Mouse (Mus musculus): ENCODE measurements around the gene Draxin. TPM values are rescaled to one million over a fixed set of nuclear protein-coding genes. Genes with fewer than 3 reads are reported as not detected.
A peak's percentile ranks its signal among the peaks of the same experiment; 100 is the strongest.

Draxin gene
- polyA plus RNA-seq, 1 experiment from 2014 or later, result 12.4 TPM

- 40% methylated on average over 21 of the region's 21 CpGs for WGBS
- Histone ChIP-seq H3K4me3 (peak overlapping the region; percentile 15; the same call in 1 of the 2 replicates), H3K4me2 (replicated peaks) (peak overlapping the region; percentile 53), H3K27me3 (replicated peaks) (no peaks in the 10 kb centered on the region), H3K9ac (no peak overlapping the region), H3K9me3 (no peaks in the 10 kb centered on the region), H3K27ac (no peak overlapping the region), H3K36me3 (no peaks in the 10 kb centered on the region), H3K4me1 (no peaks in the 10 kb centered on the region)
- 0 out of 2 replicates have a peak, but pooled peaks have one; percentile 30 for ATAC-seq (ENCODE audit: low FRiP score, low read depth)
Measured at GRCm38 (mm10) chr4:148075259-148075658, 55.2 kb downstream of the Draxin start.

- Histone ChIP-seq H3K27ac (no peak overlapping the region), H3K36me3 (no peaks in the 10 kb centered on the region), H3K9me3 (no peaks in the 10 kb centered on the region), H3K9ac (no peak overlapping the region), H3K4me1 (no peaks in the 10 kb centered on the region), H3K27me3 (replicated peaks) (no peaks in the 10 kb centered on the region), H3K4me3 (peak overlapping the region; percentile 15; the same call in 1 of the 2 replicates), H3K4me2 (replicated peaks) (peak overlapping the region; percentile 53)
- WGBS, result 53% methylated on average over 17 of the region's 17 CpGs
- ATAC-seq (ENCODE audit: low FRiP score, low read depth), result no peak
Measured at GRCm38 (mm10) chr4:148074521-148075189, 55.8 kb downstream of the Draxin start.

GRCm38 (mm10) chr4:148071508-148071907 lies 59.0 kb downstream of the Draxin start:
- Histone ChIP-seq H3K9ac (no peak overlapping the region), H3K27me3 (replicated peaks) (no peaks in the 10 kb centered on the region), H3K27ac (no peak overlapping the region), H3K4me3 (no peak overlapping the region), H3K4me1 (no peaks in the 10 kb centered on the region), H3K4me2 (replicated peaks) (no peak overlapping the region), H3K36me3 (no peaks in the 10 kb centered on the region), H3K9me3 (no peaks in the 10 kb centered on the region)
- WGBS, result 62% methylated on average over 5 of the region's 5 CpGs
- no peak for ATAC-seq (ENCODE audit: low FRiP score, low read depth)

- no peak for ATAC-seq (ENCODE audit: low FRiP score, low read depth)
- Histone ChIP-seq H3K4me1 (peaks cover 3% of the 10 kb centered on the region; the same call in 1 of the 2 replicates), H3K27ac (no peak overlapping the region), H3K36me3 (no peaks in the 10 kb centered on the region), H3K9ac (no peak overlapping the region), H3K4me2 (replicated peaks) (no peak overlapping the region), H3K9me3 (no peaks in the 10 kb centered on the region), H3K27me3 (replicated peaks) (no peaks in the 10 kb centered on the region), H3K4me3 (no peak overlapping the region)
- 84% methylated on average over 9 of the region's 9 CpGs for WGBS
Measured at GRCm38 (mm10) chr4:148069602-148070218, 60.8 kb downstream of the Draxin start.

GRCm38 (mm10) chr4:148067346-148067745 lies 63.2 kb downstream of the Draxin start:
- Histone ChIP-seq H3K36me3 (no peaks in the 10 kb centered on the region), H3K4me1 (peaks cover 3% of the 10 kb centered on the region; the same call in 1 of the 2 replicates), H3K27me3 (replicated peaks) (no peaks in the 10 kb centered on the region), H3K27ac (no peak overlapping the region), H3K9me3 (no peaks in the 10 kb centered on the region), H3K4me2 (replicated peaks) (no peak overlapping the region), H3K4me3 (no peak overlapping the region), H3K9ac (no peak overlapping the region)
- no peak for ATAC-seq (ENCODE audit: low FRiP score, low read depth)
- 92% methylated on average over 8 of the region's 8 CpGs for WGBS

- Histone ChIP-seq H3K4me1 (peaks cover 3% of the 10 kb centered on the region; the same call in 1 of the 2 replicates), H3K4me3 (no peak overlapping the region), H3K27ac (no peak overlapping the region), H3K4me2 (replicated peaks) (no peak overlapping the region), H3K9ac (no peak overlapping the region), H3K36me3 (no peaks in the 10 kb centered on the region), H3K27me3 (replicated peaks) (no peaks in the 10 kb centered on the region), H3K9me3 (no peaks in the 10 kb centered on the region)
- 61% methylated on average over 9 of the region's 9 CpGs for WGBS
- ATAC-seq (ENCODE audit: low FRiP score, low read depth), result no peak
Measured at GRCm38 (mm10) chr4:148066401-148066744, 64.1 kb downstream of the Draxin start.

- no peak overlapping the region for H3K9ac ChIP-seq
- H3K27ac ChIP-seq, result no peak overlapping the region
- H3K4me2 ChIP-seq (replicated peaks), result no peak overlapping the region
- H3K9me3 ChIP-seq, result no peaks in the 10 kb centered on the region
- H3K36me3 ChIP-seq, result no peaks in the 10 kb centered on the region
- no peaks in the 10 kb centered on the region for H3K27me3 ChIP-seq (replicated peaks)
- H3K4me3 ChIP-seq, result no peak overlapping the region
- 0 out of 2 replicates have a peak, but pooled peaks have one; percentile 26 for ATAC-seq (ENCODE audit: low FRiP score, low read depth)
- peaks cover 3% of the 10 kb centered on the region; the same call in 1 of the 2 replicates for H3K4me1 ChIP-seq
- WGBS, result 41% methylated on average over 6 of the region's 6 CpGs
Measured at GRCm38 (mm10) chr4:148065702-148066400, 64.6 kb downstream of the Draxin start.

GRCm38 (mm10) chr4:148061086-148061480 lies 69.4 kb downstream of the Draxin start:
- WGBS, result 90% methylated on average over 9 of the region's 9 CpGs
- no peaks in the 10 kb centered on the region for H3K27me3 ChIP-seq (replicated peaks)
- H3K4me2 ChIP-seq (replicated peaks), result no peak overlapping the region
- H3K36me3 ChIP-seq, result peaks cover 32% of the 10 kb centered on the region
- peaks cover 2% of the 10 kb centered on the region; the same call in 1 of the 2 replicates for H3K4me1 ChIP-seq
- no peak overlapping the region for H3K4me3 ChIP-seq
- no peak for ATAC-seq (ENCODE audit: low FRiP score, low read depth)
- H3K27ac ChIP-seq, result no peak overlapping the region
- H3K9ac ChIP-seq, result no peak overlapping the region
- H3K9me3 ChIP-seq, result no peaks in the 10 kb centered on the region

- H3K4me3 ChIP-seq, result no peak overlapping the region
- peak; percentile 53; the same call in 1 of the 2 replicates for ATAC-seq (ENCODE audit: low FRiP score, low read depth)
- H3K4me2 ChIP-seq (replicated peaks), result no peak overlapping the region
- no peaks in the 10 kb centered on the region for H3K27me3 ChIP-seq (replicated peaks)
- H3K9ac ChIP-seq, result no peak overlapping the region
- 56% methylated on average over 13 of the region's 13 CpGs for WGBS
- H3K27ac ChIP-seq, result no peak overlapping the region
- peaks cover 39% of the 10 kb centered on the region for H3K36me3 ChIP-seq
- no peaks in the 10 kb centered on the region for H3K4me1 ChIP-seq
- H3K9me3 ChIP-seq, result no peaks in the 10 kb centered on the region
Measured at GRCm38 (mm10) chr4:148060120-148061085, 70.1 kb downstream of the Draxin start.

- H3K27ac ChIP-seq, result no peak overlapping the region
- peaks cover 51% of the 10 kb centered on the region for H3K36me3 ChIP-seq
- H3K4me1 ChIP-seq, result no peaks in the 10 kb centered on the region
- no peak overlapping the region for H3K4me2 ChIP-seq (replicated peaks)
- ATAC-seq (ENCODE audit: low FRiP score, low read depth), result no peak
- WGBS, result 95% methylated on average over 6 of the region's 6 CpGs
- no peaks in the 10 kb centered on the region for H3K9me3 ChIP-seq
- no peak overlapping the region for H3K9ac ChIP-seq
- no peak overlapping the region for H3K4me3 ChIP-seq
- no peaks in the 10 kb centered on the region for H3K27me3 ChIP-seq (replicated peaks)
Measured at GRCm38 (mm10) chr4:148058993-148059392, 71.5 kb downstream of the Draxin start.

GRCm38 (mm10) chr4:148058218-148058819 lies 72.2 kb downstream of the Draxin start:
- Histone ChIP-seq H3K9me3 (no peaks in the 10 kb centered on the region), H3K9ac (no peak overlapping the region), H3K4me1 (no peaks in the 10 kb centered on the region), H3K27me3 (replicated peaks) (no peaks in the 10 kb centered on the region), H3K27ac (no peak overlapping the region), H3K4me2 (replicated peaks) (no peak overlapping the region), H3K4me3 (no peak overlapping the region), H3K36me3 (peaks cover 58% of the 10 kb centered on the region)
- no peak for ATAC-seq (ENCODE audit: low FRiP score, low read depth)
- 92% methylated on average over 9 of the region's 9 CpGs for WGBS
